Mouse (Mus musculus) mesoderm, embryonic 11.5 days (tissue): ENCODE results near the gene Eif2ak2.

ENCODE experiments used
- DNase-seq: peaks from one replicate; pipeline ENCODE4 v3.0.0-alpha.2; 2012; ENCODE audit warnings: low read depth, low spot score

Gene Eif2ak2

DNA sequence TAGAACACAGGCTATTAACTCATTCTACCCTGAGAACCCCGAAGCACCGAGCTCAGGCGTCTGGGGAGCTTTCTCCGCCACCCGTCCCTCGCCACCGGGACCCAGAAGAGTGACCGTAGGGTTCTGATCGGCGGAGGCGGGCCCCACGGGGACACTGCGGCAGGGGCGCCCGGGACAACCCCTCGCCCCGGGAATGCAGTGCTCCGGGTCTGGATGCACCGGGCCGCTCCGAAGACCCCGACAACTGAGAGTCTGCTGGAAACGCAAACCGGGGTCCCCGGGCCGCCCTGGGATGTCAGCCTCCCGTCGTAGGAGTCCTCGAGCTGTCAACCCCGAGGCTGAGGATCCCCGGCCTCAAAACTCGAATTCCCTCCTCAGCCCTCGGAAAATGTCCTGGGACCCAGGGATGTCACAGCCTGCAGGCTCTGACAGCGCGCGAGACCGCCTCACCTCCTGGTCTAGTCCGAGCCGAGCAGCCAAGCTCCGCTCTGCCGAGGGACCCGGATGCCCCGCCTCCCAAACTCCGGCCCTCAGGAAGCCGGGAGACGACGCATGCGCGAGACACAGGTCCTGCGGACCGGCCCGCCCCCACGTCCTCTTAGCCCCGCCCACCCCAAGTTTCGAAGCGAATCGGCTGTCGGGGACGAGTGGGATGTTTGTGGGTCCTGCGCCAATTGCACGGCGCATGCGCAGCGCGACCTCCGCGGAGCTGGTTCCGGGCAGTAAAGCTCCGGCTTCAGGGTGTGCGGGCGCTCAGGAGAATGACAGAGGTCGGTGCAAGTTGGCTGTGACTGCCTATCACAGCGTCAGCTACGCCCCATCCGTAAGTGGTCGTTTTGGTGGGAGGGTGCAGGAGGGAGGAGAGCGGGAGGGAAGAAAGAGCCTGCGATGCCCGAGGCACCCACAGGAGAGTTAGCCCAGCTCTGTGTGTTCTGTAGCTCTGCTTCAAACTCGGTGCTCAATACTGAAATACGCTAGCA is 47.2 kb downstream of the Eif2ak2 start, which contains the start of the genes Heatr5b and Gpatch11:
Heatr5b (minus strand) TSS at position 509 of the 980 bp plus-strand sequence.
Gpatch11 (plus strand) TSS at position 712 of the 980 bp plus-strand sequence.
- peak; percentile 99 for DNase-seq

DNA sequence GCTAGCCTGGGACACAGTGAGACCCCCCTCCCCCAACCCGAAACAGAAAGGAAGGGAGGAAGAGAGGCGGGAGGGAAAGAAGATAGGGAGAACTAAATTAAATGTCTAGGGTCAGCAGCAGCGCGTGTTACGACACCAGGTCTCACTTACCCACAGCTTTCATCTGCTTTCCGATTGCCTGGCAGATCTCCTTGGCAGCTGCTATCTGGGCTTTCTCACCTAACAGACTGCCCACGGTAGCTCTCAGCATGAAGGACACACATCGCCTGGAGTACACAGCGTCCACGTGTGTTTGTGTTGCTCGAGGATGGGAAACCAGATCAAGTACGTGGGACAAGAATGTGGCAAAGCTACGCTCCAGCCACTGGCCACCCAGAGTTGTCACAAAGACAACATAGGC is 58.0 kb downstream of the Eif2ak2 start:
- DNase-seq = no peak

DNA sequence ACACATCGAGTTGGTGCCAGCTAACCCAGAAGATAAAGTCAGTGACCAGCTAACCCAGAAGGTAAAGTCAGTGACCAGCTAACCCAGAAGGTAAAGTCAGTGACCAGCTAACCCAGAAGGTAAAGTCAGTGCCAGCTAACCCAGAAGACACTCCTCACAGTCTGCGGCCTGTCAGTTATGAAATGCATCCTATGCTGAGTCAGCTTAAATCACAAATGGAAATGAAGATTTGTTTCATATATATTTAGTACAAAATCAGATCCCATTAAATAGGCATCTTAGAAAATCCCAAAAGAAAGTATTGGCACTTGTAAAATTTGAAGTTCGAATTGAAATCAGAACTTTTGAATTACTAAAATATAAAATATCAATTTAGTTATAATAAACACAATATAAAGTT is 72.8 kb downstream of the Eif2ak2 start:
- no peak for DNase-seq

DNA sequence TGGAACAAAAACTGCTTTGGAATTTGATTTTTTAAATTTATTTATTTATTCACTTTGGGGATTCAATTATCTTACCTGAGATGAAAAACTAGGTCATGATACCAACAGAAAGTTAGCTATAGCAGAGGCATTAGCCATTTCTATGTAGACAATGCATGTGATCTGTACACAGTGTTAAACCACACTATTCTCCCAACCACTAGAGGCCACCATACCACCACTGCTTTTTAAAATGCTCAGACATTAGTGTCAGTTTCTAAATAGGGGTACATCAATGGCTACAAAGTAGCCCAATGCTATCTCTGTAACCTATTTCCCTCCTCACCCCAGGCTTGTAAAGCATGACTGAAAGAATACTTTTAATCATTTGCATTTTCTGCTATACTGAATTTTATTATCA is 73.4 kb downstream of the Eif2ak2 start:
- DNase-seq = peak; percentile 9
